Mouse (Mus musculus) left cerebral cortex, adult 2 months (tissue): ENCODE results near the gene Arl16. TPM values are rescaled to one million over a fixed set of nuclear protein-coding genes. Genes with fewer than 3 reads are reported as not detected.

Experiments
- DNase-seq, 2 experiments: peaks; one replicate each; pipeline ENCODE4 v3.0.0; 2021 to 2022; ENCODE audit warnings: low spot score in 2 of 2, mixed read lengths in 1 of 2; ENCODE audit errors: extremely low spot score in 1 of 2
- H3K27ac ChIP-seq: fragments of 200-600 bp; 2 replicates; pipeline ENCODE4 v1.8.1; 2022
- H3K4me3 ChIP-seq: fragments of 200-600 bp; 2 replicates; pipeline ENCODE4 v1.8.1; 2022
- CTCF ChIP-seq: fragments of 200-600 bp; IDR thresholded peaks from 2 replicates; pipeline ENCODE4 v1.8.1; 2022; ENCODE audit warnings: antibody characterized with exemption, mild to moderate bottlenecking, moderate library complexity
- intact Hi-C: fragments of 180-260 bp; cut with DNase I; formaldehyde crosslinking; loops from one replicate; pipeline ENCODE4 v1.15.1; 2025
- total RNA-seq, 2 experiments: library from RNA; stranded (reverse); gene quantifications; 2 replicates each; pipeline ENCODE4 v1.2.3; 2021

Gene Arl16
- total RNA-seq, 2 experiments from 2014 or later, result 47.9 to 51.9 TPM

DNA sequence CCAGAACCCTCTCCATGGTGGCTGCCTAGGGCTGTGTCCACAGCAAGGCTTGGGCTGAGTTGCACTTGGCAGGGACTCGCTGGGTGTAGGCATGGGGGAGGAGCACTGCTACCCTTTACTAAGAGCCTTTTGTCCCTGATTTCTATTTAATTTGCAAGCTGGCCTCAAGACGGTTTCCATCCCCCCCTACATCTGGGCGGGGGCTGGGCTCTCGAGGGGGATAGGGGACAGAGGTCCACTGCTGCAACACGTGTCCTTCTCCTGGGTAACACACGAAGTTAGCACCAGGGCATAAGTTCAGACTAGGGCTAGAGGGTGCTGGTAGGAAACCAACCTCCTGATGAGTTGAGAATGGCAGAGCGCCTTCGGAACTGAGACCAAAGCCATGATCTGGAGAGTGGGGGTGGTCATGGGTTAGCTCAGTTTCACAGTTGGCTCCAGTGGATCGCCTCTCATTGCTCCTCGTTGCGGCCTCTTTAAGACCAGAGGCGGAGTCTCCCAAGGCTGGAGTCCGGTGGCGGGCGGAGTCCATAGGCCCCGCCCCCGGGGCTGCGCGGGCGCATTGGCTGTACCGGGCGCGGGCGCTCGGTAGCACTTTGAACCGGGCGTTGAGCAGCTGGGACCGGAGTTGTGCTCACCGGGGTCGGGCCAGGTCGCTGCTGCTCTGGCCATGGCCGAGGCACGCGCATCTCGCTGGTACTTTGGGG is 24.1 kb upstream of the Arl16 start, which contains the start of gene Slc25a10:
Gene Slc25a10, plus strand, starts transcription at position 524 of the 707 bp plus-strand sequence.
- intact Hi-C loops, result no loop called here
- no peak for TF ChIP-seq CTCF
- H3K27ac ChIP-seq, result peak within 1 kb of the TSS; percentile 72
- peak; percentile 84 to 86 for DNase-seq
- H3K4me3 ChIP-seq, result peak within 1 kb of the TSS; percentile 99

DNA sequence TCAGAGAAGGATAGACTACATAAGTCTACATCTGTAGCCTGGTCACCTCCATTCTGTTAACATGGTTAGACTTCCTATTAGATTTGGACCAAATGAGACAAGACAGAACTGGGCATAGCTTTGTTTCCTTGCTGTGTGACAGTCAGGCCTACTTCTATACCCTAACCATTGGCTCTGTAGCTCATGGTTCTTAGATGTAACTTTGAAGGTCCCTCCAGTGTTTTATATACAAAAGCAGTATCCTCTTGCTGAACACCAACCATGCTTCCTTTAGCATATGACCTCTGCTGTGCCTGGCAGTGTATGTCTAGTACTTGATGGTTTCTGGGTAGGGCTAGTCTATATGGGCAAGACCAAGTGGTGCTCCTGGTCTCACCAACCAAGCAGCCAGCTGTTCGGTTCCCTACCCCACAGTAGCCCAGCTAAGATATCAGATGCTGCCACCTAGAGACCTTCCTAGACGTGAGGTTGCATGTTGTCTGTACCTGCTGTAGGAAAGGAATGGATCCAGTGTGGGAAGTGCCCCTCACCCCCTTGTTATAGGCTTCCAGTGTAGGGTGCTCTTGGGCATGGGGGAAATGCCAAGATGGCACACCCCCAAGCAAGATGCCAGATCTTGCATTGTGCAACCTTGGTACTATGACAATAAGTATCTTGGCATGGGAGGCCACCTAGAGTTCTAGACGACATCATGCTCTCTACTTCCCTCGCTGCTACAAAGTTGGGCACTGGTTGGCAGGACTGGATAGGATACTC is 23.1 kb upstream of the Arl16 start:
- Histone ChIP-seq H3K27ac (peak overlapping the region; percentile 72; the same call in 1 of the 2 replicates), H3K4me3 (no peak overlapping the region)
- intact Hi-C loops, result no loop called here
- DNase-seq, result no peak
- no peak for TF ChIP-seq CTCF

DNA sequence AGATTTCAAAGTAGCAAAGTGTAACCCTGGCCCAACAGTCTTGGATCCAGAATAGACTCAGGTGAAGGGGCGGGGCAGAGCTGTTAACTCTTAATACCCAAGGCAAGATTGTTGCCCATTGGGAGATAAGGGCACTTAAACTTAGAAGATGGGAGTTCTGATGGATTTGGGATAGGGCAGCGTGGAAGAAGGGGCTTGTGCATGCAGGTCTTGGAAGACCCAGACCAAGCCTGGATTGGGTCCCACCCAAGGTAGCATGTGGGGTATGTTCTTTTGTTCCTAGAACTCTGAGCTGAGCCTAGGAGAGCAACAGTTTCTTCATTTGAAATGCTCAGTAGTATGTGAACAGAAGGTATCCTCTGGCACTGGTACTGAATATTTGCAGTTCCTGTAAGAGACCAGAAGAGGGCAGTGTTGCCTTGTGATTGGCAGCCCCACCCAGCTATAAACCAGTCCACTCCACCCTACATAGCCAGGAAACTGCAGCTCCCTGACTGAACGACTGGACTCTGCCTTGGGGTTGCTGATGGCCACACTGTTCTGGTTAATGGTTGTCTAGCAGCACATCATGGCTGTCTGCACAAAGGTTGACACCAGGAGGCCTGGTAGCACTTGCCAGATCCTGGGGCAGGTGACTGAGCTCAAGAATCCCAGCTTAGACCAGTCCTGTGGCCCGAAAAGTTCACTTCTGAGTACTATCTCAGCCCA is 21.8 kb upstream of the Arl16 start:
- DNase-seq, result peak; percentile 41 to 56
- Histone ChIP-seq H3K27ac (no peak overlapping the region), H3K4me3 (no peak overlapping the region)
- peak; percentile 97 for TF ChIP-seq CTCF
- intact Hi-C loops, result loop anchor here (5.0 kb wide), 1 partner anchor 128 kb away; the partner anchor contains the start of gene Pcyt2

DNA sequence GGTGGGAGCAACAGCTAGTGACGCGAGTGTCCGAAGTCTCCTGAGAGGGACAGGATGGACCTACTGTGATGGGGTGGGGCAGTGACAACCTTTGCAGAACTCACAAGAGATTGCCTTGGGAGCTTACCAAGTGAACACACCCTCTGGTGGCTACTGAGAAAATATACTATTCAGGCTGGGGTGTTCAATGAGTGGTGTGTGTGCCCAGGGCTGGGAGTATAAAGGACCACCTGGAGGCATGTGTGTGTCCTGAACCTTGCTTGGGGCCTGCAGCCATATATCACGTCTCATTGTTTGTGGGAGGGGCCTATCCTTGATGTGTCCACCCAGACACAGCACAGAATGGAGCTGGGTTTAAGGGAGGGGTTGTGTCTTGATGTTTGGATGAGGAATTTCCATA is 21.1 kb upstream of the Arl16 start:
- intact Hi-C loops, result loop anchor here (5.0 kb wide), 1 partner anchor 129 kb away; the partner anchor contains the start of gene Pcyt2
- no peak for DNase-seq
- no peak overlapping the region for H3K27ac ChIP-seq
- no peak for TF ChIP-seq CTCF
- H3K4me3 ChIP-seq, result no peak overlapping the region

DNA sequence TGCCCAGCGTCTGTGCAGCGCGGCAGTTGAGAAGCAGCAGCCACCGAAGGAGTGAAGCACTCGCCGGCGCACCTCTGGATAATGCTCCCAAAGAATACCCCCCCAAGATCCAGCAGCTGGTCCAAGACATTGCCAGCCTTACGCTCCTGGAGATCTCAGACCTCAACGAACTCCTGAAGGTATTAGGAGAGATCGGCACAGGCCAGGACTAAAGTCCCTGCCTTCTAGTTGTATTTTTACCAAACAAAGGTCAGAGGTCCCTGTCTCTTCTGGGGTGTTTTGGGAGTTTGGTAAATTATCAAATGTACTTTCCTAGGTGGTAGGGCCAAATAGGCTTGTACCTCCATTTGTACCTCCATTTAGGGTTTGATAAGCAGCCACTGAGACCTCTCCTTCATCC is 17.8 kb upstream of the Arl16 start:
- TF ChIP-seq CTCF, result no peak
- peak overlapping the region; percentile 95 for H3K27ac ChIP-seq
- peak overlapping the region; percentile 81 for H3K4me3 ChIP-seq
- no peak for DNase-seq
- intact Hi-C loops, result loop anchor here (2.0 to 5.0 kb wide), 2 partner anchors 92 to 132 kb away; partner anchors contain the start of gene Pcyt2

DNA sequence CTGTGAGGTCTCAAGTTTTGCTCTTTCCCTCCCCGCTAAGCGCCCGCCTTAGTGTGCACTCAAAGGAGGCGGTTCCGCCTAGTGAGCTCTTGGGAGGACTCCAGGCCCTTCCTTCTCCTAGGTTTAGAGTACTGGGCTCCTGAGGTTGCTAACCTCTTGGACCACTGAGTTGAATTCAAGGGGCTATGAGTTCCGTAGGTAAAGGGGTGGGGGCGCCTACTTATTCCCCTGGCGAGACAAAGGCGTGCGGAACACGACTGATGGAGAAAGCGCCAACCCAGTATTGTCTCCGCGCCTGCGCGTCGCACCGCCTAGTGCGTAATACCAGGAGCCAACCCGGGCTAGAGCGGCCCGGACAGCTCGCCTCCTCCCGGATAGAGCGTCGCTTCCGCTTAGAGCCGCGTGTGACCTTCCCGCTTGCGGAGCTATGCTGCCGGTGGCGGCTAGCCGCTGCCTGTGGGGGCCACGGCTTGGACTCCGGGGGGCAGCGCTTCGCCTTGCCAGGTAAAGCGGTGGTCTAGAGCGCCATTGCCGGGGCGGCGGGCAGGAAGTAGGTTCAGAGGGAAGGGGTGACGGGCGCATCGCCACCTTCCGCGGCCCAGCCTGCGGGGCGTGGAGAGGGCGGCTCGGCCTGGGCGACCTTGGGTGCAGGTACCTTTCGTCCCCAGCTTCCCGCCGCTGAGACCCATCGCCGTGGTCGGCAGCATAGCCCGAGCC is 17.0 kb upstream of the Arl16 start, which contains the start of gene Mrpl12:
Gene Mrpl12, plus strand, starts transcription at position 349 of the 717 bp plus-strand sequence.
- intact Hi-C loops, result loop anchor here (1.0 to 2.0 kb wide), 2 partner anchors 26 to 92 kb away; partner anchors contain the start of genes Ccdc137 and Oxld1
- no peak for TF ChIP-seq CTCF
- Histone ChIP-seq H3K4me3 (peak within 1 kb of the TSS; percentile 81), H3K27ac (peak within 1 kb of the TSS; percentile 95)
- peak; percentile 88 to 89 for DNase-seq

DNA sequence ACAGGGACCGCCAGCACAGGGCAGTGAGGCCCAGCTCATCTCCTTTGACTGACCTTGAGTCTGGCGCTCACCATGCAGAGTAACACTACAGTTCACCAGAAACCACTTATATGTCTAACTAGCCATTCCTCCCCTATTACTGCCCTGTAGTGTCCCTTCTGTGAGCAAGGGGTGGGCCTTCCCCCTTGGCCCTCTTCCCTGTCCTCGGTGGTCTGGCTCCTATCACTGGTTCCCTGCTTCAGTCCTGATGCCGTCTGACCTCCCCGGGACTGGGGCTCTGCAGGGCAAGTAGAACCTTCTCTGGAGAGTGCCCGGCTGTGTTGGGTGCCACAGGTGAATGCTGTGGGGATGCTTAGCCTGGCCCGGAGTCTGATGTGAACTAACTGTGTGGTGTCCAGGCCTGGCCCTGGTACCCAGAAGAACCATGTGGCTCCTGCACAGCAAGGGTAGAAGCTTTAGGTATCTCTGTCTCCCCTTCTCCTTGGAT is 16.1 kb upstream of the Arl16 start:
- intact Hi-C loops, result no loop called here
- DNase-seq, result no peak

DNA sequence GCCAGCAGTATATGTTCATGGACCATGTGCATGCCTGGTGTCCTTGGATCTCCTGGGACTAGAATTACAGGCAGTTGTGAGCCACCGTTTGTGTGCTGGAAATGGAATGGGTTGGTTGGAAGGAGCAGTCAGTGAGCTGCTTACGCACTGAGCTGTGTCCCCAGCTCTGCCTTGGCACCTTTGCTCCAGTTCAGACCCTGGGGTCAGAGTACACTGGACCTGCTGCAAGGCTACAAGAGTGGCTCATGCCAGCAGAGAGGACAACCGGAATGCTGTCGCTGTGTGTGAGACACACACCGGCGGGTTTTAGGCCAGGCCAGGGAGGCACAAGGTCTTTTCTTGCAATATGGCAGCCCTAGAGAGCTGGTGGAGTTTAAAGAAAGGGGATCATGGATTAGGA is 4.6 kb upstream of the Arl16 start:
- TF ChIP-seq CTCF, result no peak
- Histone ChIP-seq H3K27ac (no peak overlapping the region), H3K4me3 (no peak overlapping the region)
- DNase-seq, result no peak
- intact Hi-C loops, result no loop called here

More for the DNA sequence above, 16.1 kb upstream of the Arl16 start:
- Histone ChIP-seq H3K4me3 (no peak overlapping the region), H3K27ac (0 out of 2 replicates have a peak overlapping the region, but pooled peaks have one; percentile 95)
- no peak for TF ChIP-seq CTCF

DNA sequence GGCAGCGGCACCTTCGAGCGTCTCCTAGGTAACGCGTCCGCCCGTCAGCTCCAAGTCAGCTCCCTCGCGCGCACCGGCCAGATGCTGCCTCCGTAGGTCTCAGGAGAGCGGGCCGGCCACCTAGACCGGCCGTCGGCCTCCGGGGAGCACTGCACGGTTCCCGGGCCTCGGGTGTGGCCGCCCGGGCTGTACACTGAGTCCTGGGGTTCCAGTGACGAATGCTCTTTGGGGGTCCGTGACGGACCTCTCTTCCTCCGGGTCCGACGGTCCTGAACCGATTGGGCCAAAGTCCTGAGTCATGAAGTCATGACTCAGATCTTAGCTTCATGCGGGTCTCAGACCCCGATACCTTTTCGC is 307 bp upstream of the Arl16 start:
- Histone ChIP-seq H3K27ac (peak overlapping the region; percentile 86), H3K4me3 (peak overlapping the region; percentile 80)
- DNase-seq, result no peak
- no peak for TF ChIP-seq CTCF
- intact Hi-C loops, result loop anchor here (1.0 kb wide), 1 partner anchor 106 kb away; the partner anchor contains the start of gene P4hb

DNA sequence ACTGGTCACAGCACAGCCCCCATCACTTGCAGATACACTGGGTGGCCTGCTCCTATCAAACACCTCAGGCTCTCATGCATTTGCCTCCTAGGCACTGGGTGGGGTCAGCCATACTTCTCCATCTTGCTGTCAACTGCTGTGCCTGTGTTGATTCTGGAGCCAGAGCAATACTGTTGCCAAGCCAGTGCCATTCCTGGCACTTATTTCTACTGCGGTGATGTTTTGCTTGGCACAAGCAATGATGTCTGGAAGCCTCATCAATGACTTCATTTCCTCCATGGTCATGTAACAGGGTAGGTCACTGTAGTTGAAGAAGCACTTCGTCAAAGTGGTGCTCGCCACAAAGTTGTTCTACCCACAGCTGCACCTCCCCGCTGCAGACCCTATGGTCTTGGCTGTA is 1.9 kb downstream of the Arl16 start:
- intact Hi-C loops, result no loop called here
- Histone ChIP-seq H3K4me3 (no peak overlapping the region), H3K27ac (no peak overlapping the region)
- no peak for DNase-seq
- TF ChIP-seq CTCF, result no peak

DNA sequence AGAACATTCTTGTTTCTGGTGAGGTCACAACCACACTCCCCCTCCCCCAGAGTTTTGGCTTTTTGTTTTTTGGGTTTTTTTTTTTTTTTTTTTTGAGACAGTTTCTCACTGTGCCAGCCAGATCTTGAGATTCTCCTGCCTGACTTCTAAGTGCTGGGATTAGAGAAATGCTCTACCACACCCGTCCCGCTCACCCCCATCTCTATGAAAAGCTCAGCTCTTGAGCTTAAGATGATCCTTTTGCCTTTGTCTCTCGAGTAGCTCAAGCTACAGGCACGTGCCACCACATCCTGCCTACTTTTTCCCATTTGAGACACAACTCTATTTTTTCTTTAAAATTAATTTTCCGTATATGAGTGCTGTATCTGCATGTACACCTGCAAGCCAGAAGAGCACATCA is 3.0 kb downstream of the Arl16 start:
- Histone ChIP-seq H3K4me3 (no peak overlapping the region), H3K27ac (no peak overlapping the region)
- TF ChIP-seq CTCF, result no peak
- DNase-seq, result no peak
- intact Hi-C loops, result no loop called here
